Comparison of ENCODE assay signal across 22 mouse cellular contexts in the genomic region with DNA sequence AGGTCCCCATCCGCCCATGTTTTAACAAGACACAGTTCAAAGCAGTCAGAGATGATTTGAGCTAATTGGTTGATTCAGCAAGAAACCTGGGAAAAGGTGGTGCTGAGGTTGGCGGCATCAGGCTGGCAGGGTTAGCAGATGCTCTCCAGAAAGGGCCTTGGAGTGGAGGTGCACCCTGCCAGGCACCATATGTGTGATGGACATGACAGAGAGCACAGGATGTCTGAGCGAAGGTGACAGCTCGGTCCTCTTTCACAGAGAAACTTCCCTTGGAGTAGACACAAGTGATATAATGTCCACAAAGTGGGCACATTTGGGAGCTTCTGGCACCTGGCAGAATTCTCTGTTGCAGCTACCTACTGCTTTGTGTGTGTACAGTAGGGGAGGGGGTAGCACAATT. TPM values are rescaled to one million over a fixed set of nuclear protein-coding genes. Genes with fewer than 3 reads are reported as not detected.
"Had no signal": no experiment of that assay in that cellular context is flagged by ENCODE, and none has a peak within 500 bp of the region (broad histone marks: within the 10 kb centered on the region; RNA-seq: fewer than 3 reads in every experiment).

No protein-coding gene starts in this region.

- H3K27ac ChIP-seq: kidney, embryonic 15.5 days; limb, embryonic 10.5 days; limb, embryonic 13.5 days; liver, embryonic 12.5 days; liver, embryonic 15.5 days; lung, embryonic 15.5 days; midbrain, embryonic 13.5 days had no signal

- H3K4me1 ChIP-seq: kidney, embryonic 15.5 days; limb, embryonic 13.5 days; liver, embryonic 12.5 days; liver, embryonic 15.5 days; lung, embryonic 15.5 days; midbrain, embryonic 13.5 days had no signal

- H3K36me3 ChIP-seq: kidney, embryonic 15.5 days; limb, embryonic 10.5 days; limb, embryonic 13.5 days; liver, embryonic 12.5 days; liver, embryonic 15.5 days; lung, embryonic 15.5 days; midbrain, embryonic 13.5 days had no signal

- H3K27me3 ChIP-seq: kidney, embryonic 15.5 days; limb, embryonic 13.5 days; liver, embryonic 12.5 days; liver, embryonic 15.5 days; lung, embryonic 15.5 days; midbrain, embryonic 13.5 days had no signal

- H3K9me3 ChIP-seq: kidney, embryonic 15.5 days; limb, embryonic 10.5 days; limb, embryonic 13.5 days; liver, embryonic 12.5 days; liver, embryonic 15.5 days; lung, embryonic 15.5 days; midbrain, embryonic 13.5 days had no signal

- H3K4me3 ChIP-seq: kidney, embryonic 15.5 days; limb, embryonic 10.5 days; limb, embryonic 13.5 days; liver, embryonic 12.5 days; liver, embryonic 15.5 days; lung, embryonic 15.5 days; midbrain, embryonic 13.5 days had no signal

- DNase-seq: kidney, adult 8-10 months; kidney, postnatal 10 days; kidney, postnatal 36 days; layer of hippocampus, postnatal 36 days; liver; lung, adult 18-20 months; lung, postnatal 10 days; lung, postnatal 36 days; thymus, adult 18-20 months; thymus, postnatal 36 days had no signal

RNA-seq across cellular contexts. Expression of a gene that starts 44.4 kb away (rescaled TPM):
- total RNA-seq: layer of hippocampus, adult 8-10 months; layer of hippocampus, postnatal 36 days had no signal
- polyA plus RNA-seq: liver, embryonic 12.5 days; liver, embryonic 15.5 days; lung, embryonic 15.5 days; neural tube, embryonic 11.5 days; small intestine, adult 2 months; spleen, adult 2 months; stomach, embryonic 16.5 days had no signal
